Mouse (Mus musculus) right cerebral cortex, postnatal 25 days (tissue): ENCODE results near the gene Fezf1.

ENCODE experiments used
- DNase-seq: peaks from one replicate; pipeline ENCODE4 v3.0.0; 2022

Gene Fezf1

DNA sequence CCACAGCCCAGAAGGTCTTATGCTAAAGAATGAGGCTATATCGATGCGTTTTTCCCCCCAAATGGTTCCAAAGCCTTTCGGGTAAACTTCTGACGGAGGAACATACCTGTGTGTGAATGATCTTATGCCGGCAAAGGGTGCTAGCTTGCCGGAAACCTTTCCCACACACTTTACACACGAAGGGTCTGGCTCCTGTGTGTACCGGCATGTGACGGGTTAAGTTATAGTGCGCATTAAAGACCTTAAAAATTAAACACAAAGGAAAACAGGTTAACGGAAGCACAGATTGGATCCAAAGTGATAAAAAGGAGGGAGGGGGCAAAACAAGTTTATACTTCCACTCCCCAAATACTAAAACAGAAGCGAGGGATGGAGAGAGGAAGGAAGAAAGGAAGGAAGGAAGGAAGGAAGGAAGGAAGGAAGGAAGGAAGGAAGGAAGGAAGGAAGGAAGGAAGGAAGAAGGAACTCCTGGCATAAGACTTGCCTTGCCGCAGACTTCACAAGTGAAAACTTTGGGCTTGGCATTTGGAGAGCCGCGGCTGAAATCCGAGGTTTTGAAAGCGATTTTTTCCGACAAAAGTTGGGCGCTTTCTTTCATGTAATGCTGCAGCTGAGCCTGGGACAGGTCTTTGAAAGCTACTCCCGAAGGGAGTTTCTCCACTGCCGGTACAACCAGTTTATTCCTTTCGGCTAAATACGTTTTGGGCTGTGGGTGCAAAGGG is 1.2 kb downstream of the Fezf1 start:
- DNase-seq: no peak

DNA sequence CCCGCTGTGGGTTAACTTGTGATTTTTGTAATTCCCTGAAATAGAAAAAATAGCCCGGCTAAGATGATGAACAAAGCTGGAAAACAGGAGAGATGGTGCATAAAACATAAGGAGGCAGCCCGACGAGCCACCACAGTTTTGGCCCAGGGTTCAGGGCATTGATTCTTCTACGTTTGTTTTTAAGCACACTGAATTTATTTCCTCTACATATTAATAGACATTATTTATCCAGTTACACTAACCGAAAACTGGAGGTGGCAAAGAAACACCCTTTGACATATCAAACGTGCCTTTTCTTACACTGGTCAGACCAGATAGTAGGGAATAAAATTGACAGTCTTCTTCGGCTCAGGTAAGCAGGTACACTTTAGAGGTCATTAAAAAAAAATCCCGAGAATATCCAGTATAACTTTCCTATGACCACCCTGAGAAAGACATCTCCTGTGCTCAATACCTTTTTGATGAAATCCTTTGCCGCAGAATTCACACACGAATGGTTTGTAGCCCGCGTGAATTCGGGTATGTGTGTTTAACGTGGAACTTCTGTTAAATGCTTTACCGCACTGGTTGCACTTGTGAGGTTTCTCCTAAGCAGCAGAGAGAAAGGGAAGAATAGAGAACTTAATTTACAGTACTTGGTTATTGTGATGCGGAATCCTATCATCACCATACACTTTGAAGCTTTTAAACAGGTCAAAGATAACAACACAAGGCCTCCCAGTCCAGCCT is 1.9 kb downstream of the Fezf1 start:
- DNase-seq: no peak

DNA sequence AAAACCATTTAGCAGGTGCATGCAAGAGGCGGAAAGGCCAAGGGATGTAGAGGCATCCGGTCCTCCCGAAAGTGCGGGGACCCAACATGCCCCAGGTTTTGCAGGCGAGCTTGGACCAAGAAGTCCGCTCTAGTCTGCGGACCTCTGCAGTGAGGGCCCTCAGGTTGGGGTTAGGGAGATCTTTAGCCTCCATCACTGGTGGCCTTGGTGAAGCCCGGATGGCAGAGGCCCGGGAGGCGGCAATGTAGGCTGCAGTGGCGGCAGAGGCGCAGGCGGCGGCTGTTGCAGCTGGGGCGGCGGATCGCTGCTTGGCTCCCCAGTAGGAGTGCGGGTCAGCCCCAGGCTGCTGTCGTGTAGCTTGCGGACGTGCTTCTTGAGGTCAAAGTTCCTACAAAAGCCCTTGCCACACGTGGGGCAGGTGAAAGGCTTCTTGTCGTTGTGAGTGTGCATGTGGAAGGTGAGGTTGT is 2.6 kb downstream of the Fezf1 start:
- DNase-seq: no peak

DNA sequence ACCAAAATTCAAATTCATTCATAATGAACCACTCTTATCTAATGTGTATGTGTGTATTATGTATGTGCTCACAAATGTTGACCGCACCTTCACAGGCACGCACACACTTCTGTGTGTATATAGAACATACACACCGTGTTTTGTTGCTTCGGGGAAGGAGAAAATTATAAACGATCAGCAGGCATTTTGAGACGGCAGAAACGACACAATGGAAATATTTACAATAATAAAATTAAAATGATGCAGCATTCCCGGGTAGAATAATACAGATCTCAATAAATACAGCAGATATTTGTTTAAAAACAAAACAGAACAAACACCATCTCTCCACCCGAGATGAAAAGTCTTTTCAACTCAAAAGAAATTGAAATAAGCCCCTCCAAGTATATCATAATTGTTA is 3.0 kb downstream of the Fezf1 start:
- DNase-seq: no peak

DNA sequence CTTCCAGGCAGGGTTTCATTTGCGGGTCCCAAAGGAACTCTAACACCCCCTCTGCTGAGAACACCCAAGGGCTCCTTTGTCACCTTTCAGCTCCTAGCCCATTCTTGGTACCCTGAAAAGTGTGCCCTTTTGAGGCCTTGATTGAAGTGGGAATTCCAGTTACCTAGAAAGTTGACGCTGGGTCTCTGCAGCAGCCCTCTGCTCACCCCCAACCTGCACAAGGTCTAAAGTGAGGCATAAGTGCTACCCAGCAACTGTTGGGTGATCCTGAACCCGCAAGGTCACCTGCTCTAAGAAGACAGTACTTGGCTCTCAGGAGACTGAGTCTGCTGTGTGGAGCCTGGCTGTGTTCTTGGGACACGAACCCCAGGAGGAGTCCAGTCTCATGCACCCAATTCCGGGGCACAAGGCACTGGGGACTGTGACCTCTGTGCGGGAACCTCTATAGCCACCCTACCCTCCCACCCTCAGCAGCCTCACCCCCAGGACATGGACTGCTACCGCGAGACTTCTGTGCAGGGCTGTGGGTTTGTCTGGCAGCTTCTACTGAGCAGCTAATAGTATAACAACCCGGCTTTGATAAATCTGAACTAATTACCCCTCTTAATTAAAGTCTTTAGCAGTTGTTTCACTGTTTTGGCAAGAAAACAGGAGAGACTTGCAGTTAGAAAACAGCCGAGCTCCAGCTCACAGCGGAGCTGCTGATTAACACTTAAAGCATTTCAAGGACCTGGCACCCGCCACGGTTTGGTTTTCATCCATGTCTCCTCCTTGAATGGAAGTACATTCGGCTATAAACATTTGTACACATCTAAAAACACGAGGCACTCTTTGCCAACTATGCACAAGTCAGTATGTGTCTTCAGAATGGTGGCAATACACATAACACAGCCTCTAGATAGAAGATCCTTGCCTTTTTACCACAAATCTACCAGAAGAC is 4.1 kb downstream of the Fezf1 start:
- DNase-seq: no peak

DNA sequence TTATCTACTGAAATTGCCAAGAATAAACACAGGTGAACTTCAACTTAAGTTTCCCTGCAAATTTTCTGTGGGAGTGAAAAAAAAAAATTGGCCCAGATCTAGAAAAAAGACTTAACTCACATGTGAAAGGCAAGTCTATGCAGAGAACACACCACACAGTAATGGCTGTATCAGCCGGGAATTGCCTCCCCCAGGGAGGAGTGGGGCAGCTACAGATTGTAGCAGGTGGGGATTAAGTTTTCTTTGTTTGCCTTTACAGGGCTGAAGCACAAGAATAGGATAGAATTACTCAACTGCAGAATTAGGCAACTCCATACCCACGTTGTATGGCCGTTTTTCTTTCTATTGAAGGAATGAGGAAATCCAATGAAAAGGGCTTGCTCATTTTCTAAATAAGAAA is 36.7 kb downstream of the Fezf1 start:
- DNase-seq: no peak

DNA sequence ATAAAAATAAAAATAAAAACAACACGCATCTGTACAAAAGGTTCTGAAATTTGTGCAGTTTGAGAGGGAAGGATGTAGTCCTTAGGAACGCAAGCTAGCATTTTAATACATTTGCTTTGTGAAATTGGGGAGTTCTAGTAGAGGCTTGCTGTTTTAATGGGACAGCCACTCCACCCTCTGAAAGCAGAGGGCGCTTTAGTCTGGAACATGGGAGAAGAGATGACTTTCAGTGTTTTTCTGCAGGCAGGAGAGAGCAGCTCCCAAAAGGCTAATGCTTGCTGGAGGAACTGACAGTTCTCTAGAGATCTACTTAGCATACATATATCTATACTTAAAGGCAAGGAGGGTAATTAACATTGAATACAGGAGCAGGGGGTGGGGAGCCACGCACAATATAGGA is 40.4 kb downstream of the Fezf1 start:
- no peak for DNase-seq

DNA sequence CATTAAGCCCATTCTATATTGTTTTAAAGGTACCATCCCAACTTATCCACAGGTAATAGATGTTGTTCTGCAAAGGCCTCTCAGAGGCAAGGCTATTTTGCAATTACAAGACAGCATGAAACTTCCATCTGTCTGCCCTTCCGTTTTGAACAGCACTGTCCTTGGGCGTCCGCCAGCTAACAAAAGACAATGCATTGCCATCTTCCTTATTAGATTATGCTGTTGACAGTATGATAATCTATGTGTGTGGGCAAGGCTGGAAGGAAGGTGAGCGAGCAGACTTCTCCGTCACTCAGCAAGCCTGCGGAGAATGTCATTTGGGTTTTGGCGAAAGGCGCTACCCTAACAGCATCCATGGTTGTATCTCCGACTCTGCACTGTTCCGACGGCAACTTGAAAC is 45.5 kb downstream of the Fezf1 start:
- DNase-seq: no peak
